Mouse (Mus musculus) small intestine, adult 2 months (tissue): ENCODE measurements at regions not wholly inside any gene's neighbourhood (a gene's known extent, or its start where the extent isn't known, plus 50 kb on each side); places are given as distances from the start of the nearest gene placed in this dataset.

ENCODE experiments used
- H3K27ac ChIP-seq: fragments of 200-500 bp; 2 replicates; pipeline ENCODE4 v1.5.1; 2012; ENCODE audit warnings: low read depth, low read length, control low read depth, inconsistent platforms; ENCODE audit not compliant: insufficient read depth
- H3K27me3 ChIP-seq: fragments of 200-500 bp; 2 replicates; pipeline ENCODE4 v1.6.1; 2012; ENCODE audit warnings: mild to moderate bottlenecking, moderate library complexity, low read length, inconsistent platforms; ENCODE audit not compliant: control insufficient read depth, insufficient read depth
- H3K36me3 ChIP-seq: fragments of 200-500 bp; 2 replicates; pipeline ENCODE4 v1.6.1; 2012; ENCODE audit warnings: mild to moderate bottlenecking, low read length, control low read depth, inconsistent platforms; ENCODE audit not compliant: control insufficient read depth, insufficient read depth
- H3K4me1 ChIP-seq: fragments of 200-500 bp; 2 replicates; pipeline ENCODE4 v1.6.1; 2012; ENCODE audit warnings: low read length, inconsistent platforms, mixed read lengths; ENCODE audit not compliant: control insufficient read depth, insufficient read depth, insufficient read length
- H3K4me3 ChIP-seq: fragments of 200-500 bp; 2 replicates; pipeline ENCODE4 v1.5.1; 2012; ENCODE audit warnings: low read depth, mild to moderate bottlenecking, control low read depth, inconsistent platforms, low read length, moderate library complexity
- CTCF ChIP-seq: fragments of 200-500 bp; IDR thresholded peaks from 2 replicates; pipeline ENCODE4 v1.5.1; 2012; ENCODE audit warnings: low read depth, mild to moderate bottlenecking, control low read depth, inconsistent platforms, low read length, moderate library complexity, mixed read lengths; ENCODE audit not compliant: insufficient replicate concordance, insufficient read length; ENCODE audit errors: extremely low read depth
- POLR2A ChIP-seq: fragments of 200-500 bp; IDR thresholded peaks from 2 replicates; pipeline ENCODE4 v1.6.1; 2012; ENCODE audit warnings: low read depth, mild to moderate bottlenecking, control low read depth, inconsistent platforms, low read length, moderate library complexity
- WGBS: fragments of 180-500 bp; shearing (Covaris S2); methylation state at CpG from one replicate; pipeline ENCODE4 v1.1.7; 2018; 5-methylcytosine and 5-hydroxymethylcytosine counted together

GRCm38 (mm10) chr12:50196339-50196738, 452.6 kb downstream of the Prkd1 start:
- no peak overlapping the region for H3K4me3 ChIP-seq
- 69% methylated on average over 2 of the region's 2 CpGs for WGBS
- H3K36me3 ChIP-seq: no peaks in the 10 kb centered on the region
- no peaks in the 10 kb centered on the region for H3K27me3 ChIP-seq
- TF ChIP-seq CTCF (no peak), POLR2A (no peak)
- no peak overlapping the region for H3K27ac ChIP-seq
- H3K4me1 ChIP-seq: no peaks in the 10 kb centered on the region

- TF ChIP-seq CTCF: no peak
- no peak for TF ChIP-seq POLR2A
- H3K36me3 ChIP-seq: no peaks in the 10 kb centered on the region
- no peaks in the 10 kb centered on the region for H3K4me1 ChIP-seq
- WGBS: 33% methylated on average over 1 of the region's 1 CpGs
- H3K27me3 ChIP-seq: no peaks in the 10 kb centered on the region
- H3K4me3 ChIP-seq: no peak overlapping the region
- H3K27ac ChIP-seq: no peak overlapping the region
These were observed 407.8 kb downstream of the Prkd1 start for GRCm38 (mm10) chr12:50241139-50241538.

GRCm38 (mm10) chr12:50258901-50259300, 390.0 kb downstream of the Prkd1 start:
- TF ChIP-seq POLR2A: no peak
- WGBS: 65% methylated on average over 4 of the region's 4 CpGs

GRCm38 (mm10) chr12:50261072-50261471, 387.8 kb downstream of the Prkd1 start:
- TF ChIP-seq POLR2A (no peak), CTCF (no peak)
- H3K4me1 ChIP-seq: no peaks in the 10 kb centered on the region
- H3K27me3 ChIP-seq: no peaks in the 10 kb centered on the region
- no peak overlapping the region for H3K4me3 ChIP-seq
- no peaks in the 10 kb centered on the region for H3K36me3 ChIP-seq
- H3K27ac ChIP-seq: no peak overlapping the region
- 91% methylated on average over 4 of the region's 4 CpGs for WGBS

More at GRCm38 (mm10) chr12:50258901-50259300, 390.0 kb downstream of the Prkd1 start:
- no peak overlapping the region for H3K27ac ChIP-seq
- H3K36me3 ChIP-seq: no peaks in the 10 kb centered on the region
- no peak overlapping the region for H3K4me3 ChIP-seq
- H3K27me3 ChIP-seq: no peaks in the 10 kb centered on the region
- H3K4me1 ChIP-seq: no peaks in the 10 kb centered on the region

GRCm38 (mm10) chr12:50273239-50273880, 375.5 kb downstream of the Prkd1 start:
- H3K27me3 ChIP-seq: no peaks in the 10 kb centered on the region
- H3K36me3 ChIP-seq: no peaks in the 10 kb centered on the region
- 29% methylated on average over 2 of the region's 2 CpGs for WGBS
- peak overlapping the region; percentile 64; the same call in 1 of the 2 replicates for H3K27ac ChIP-seq
- H3K4me3 ChIP-seq: no peak overlapping the region
- H3K4me1 ChIP-seq: peaks cover 2% of the 10 kb centered on the region; the same call in 1 of the 2 replicates
- no peak for TF ChIP-seq POLR2A
- no peak for TF ChIP-seq CTCF

GRCm38 (mm10) chr12:50281615-50282014, 367.3 kb downstream of the Prkd1 start:
- H3K4me3 ChIP-seq: no peak overlapping the region
- TF ChIP-seq CTCF (no peak), POLR2A (no peak)
- no peak overlapping the region for H3K27ac ChIP-seq
- WGBS: 59% methylated on average over 1 of the region's 1 CpGs
- H3K27me3 ChIP-seq: no peaks in the 10 kb centered on the region
- H3K4me1 ChIP-seq: no peaks in the 10 kb centered on the region
- no peaks in the 10 kb centered on the region for H3K36me3 ChIP-seq
